Mouse (Mus musculus) midbrain, embryonic 10.5 days (tissue): ENCODE results near the gene Styx. TPM values are rescaled to one million over a fixed set of nuclear protein-coding genes. Genes with fewer than 3 reads are reported as not detected.
A peak's percentile ranks its signal among the peaks of the same experiment; 100 is the strongest.

Source experiments
- DNase-seq: peaks from one replicate; pipeline ENCODE4 v3.0.0-alpha.2; 2017; ENCODE audit warnings: low spot score
- H3K27ac ChIP-seq: fragments of 300-500 bp; sonication (generic); replicated peaks from 2 replicates; pipeline ENCODE4 v1.5.1; 2016; ENCODE audit warnings: mild to moderate bottlenecking
- H3K27me3 ChIP-seq: fragments of 300-500 bp; sonication (generic); 2 replicates; pipeline ENCODE4 v1.6.1; 2016; ENCODE audit warnings: low read depth, mild to moderate bottlenecking; ENCODE audit not compliant: poor library complexity, severe bottlenecking
- H3K36me3 ChIP-seq: fragments of 300-500 bp; sonication (generic); 2 replicates; pipeline ENCODE4 v1.6.1; 2016; ENCODE audit warnings: mild to moderate bottlenecking, moderate library complexity
- H3K4me1 ChIP-seq: fragments of 300-500 bp; sonication (generic); 2 replicates; pipeline ENCODE4 v1.6.1; 2016
- H3K4me3 ChIP-seq: fragments of 300-500 bp; sonication (generic); 2 replicates; pipeline ENCODE4 v1.5.1; 2016; ENCODE audit warnings: mild to moderate bottlenecking, moderate library complexity
- H3K9me3 ChIP-seq: fragments of 300-500 bp; sonication (generic); replicated peaks from 2 replicates; pipeline ENCODE4 v1.6.1; 2016; ENCODE audit warnings: mild to moderate bottlenecking
- WGBS: fragments of 180-500 bp; shearing (Covaris S2); methylation state at CpG from one replicate; pipeline ENCODE4 v1.1.7; 2016; 5-methylcytosine and 5-hydroxymethylcytosine counted together
- polyA plus RNA-seq: library from polyadenylated mRNA; unstranded; fragments of >200 nt; fragmentation: Nextera tagmentation; extraction: Ambion mirVana; gene quantifications from 2 replicates; pipeline ENCODE4 v1.2.1, GENCODE M21; 2016

Styx gene
- 39.3 and 40.0 TPM in 2 replicates for polyA plus RNA-seq

DNA sequence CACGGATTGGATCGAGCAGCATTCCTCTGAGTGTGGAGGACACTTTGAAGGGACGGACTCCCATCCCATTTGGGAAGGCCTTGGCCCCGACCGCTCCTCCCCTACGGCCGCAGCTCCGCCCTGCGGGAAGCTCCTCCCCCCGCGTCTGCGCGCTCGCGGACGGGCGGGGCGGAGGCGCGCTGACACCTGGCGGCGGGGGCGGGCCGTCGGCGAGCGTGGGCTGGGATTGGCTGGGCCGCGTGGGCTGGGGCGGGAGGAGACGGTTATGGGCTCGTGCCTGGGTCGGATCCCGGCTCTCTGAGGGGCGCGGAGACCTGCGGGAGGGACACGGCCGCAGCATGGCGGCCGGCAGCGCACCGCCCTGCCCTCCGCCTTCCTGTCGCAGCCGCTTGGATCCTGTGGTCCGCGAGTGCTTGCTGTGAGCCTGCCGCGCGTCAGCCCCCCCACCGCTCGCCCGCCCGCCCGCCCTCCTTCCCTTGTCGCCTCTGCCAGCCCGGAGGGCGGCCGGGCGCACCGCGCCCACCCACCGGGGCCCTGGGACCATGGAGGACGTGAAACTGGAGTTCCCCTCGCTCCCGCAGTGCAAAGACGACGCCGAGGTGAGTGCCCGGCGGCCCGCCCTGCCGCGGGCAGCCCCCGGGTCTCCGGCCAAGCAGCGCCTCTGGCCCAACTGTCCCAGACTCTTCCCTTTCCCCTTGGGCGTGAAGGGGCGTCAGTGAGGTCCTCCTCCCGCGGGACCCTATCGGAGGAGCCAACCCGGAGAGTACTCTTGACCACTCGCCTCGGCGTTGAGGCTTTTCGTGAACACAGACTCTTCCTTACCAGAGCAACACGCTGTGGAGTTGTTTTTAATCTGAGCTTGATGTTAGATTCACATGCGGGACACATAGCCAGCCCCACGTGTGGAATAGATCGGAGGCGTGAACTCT is at the start of gene Styx:
TSS of gene Styx (plus strand) at position 163 of the 929 bp plus-strand sequence.
- under 1% methylated on average over 80 of the region's 93 CpGs for WGBS
- H3K4me1 ChIP-seq = peaks cover 9% of the 10 kb centered on the region

DNA sequence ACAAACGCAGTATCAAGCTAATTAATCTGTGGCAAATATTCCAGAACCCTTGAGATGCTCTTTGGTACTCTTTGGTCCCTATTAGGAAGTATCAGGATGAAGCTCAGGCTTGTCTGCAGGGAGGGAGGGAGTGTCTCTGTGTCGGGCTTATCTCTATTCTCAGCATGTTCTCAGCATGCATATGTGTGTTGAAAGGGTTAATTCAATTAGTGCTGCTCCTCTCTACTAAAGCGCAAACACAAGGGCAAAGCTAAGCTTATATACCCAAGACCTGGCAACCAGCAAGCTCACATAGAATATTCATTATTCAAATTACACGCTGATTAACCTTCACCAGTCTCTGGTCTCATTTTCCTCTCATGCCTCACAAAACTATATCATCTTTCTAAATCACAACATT is 47.0 kb upstream of the Styx start:
- Histone ChIP-seq H3K4me3 (no peak overlapping the region), H3K4me1 (no peaks in the 10 kb centered on the region), H3K27ac (no peak overlapping the region), H3K27me3 (no peaks in the 10 kb centered on the region), H3K9me3 (no peaks in the 10 kb centered on the region), H3K36me3 (peaks cover 41% of the 10 kb centered on the region)
- WGBS = 53% methylated on average over 4 of the region's 4 CpGs
- no peak for DNase-seq

More for the DNA sequence above, at the start of gene Styx:
- Histone ChIP-seq H3K9me3 (no peaks in the 10 kb centered on the region), H3K27me3 (no peaks in the 10 kb centered on the region), H3K27ac (peak within 1 kb of the TSS; percentile 89), H3K36me3 (peaks cover 37% of the 10 kb centered on the region), H3K4me3 (peak within 1 kb of the TSS; percentile 81)
- DNase-seq = peak; percentile 97

DNA sequence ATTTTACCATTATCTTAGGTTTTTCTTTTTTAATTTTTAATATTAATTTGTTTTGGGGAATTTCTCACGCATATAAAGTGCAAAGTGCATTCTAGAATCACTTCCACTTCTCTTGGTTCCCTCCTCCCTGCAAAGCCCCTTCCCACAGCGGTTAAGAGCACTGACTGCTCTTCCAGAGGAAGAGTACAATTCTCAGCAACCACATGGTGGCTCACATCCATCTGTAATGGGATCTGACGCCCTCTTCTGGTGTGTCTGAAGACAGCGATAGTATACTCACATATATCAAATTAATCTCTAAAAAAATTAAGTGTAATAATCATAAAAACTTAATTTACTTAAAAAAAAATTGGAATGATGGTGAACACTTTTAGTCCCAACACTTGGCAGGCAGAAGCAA is 46.5 kb upstream of the Styx start:
- Histone ChIP-seq H3K9me3 (peaks cover 1% of the 10 kb centered on the region; the same call in 1 of the 2 replicates), H3K27ac (no peak overlapping the region), H3K4me1 (no peaks in the 10 kb centered on the region), H3K27me3 (no peaks in the 10 kb centered on the region), H3K36me3 (peaks cover 39% of the 10 kb centered on the region), H3K4me3 (no peak overlapping the region)
- WGBS = 67% methylated on average over 4 of the region's 4 CpGs
- DNase-seq = no peak

DNA sequence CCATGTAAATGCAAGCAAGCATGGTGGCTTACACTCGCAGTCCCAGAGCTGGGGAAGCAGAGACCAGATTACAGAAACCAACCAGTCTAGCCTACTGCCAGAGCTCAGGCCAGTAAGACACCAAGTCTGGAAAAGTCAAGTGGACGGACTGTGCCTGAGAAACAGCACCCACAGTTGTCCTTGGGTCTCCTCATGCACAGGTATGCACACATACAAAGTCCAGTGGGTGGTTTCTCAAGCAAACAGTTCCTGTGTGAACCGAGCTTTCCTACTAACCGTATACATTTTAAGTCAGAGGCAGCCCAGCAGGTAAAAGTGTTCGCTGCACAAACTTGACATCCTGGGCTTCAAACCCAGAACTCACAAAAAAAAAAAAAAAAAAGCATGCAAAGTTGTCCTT is 45.0 kb upstream of the Styx start:
- WGBS = 92% methylated on average over 5 of the region's 5 CpGs
- DNase-seq = no peak
- no peak overlapping the region for H3K4me3 ChIP-seq

DNA sequence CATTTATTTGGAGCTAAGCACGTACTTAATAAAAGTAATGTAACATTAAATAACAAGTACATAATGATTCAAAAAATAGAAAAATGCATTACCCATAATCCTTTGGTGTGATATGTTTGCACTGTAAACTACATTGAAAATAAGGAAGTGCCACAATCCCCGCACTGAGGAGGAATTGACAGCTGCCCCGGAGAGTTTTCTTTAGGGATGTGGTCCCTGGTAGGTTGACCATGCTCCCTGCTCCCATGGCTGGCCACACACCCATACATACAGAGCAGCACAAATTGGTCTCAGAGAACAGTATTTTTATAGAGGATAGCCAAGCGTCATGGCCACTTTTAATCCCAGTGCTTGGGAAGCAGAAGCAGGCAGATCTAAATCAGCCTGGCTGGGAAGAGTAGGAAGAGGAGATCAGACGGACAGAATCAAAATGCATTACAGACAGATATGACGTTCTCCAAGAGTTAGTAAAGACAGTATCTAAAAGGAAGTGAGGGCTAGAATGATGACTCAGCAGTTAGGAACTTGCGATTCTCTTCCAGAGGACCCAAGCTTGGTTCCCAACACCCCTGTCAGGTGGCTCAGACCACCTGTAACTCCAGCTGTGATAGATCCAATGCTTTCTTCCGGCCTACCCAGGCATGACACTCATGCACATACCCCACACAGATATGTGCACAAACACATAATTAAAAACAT is 43.1 kb upstream of the Styx start:
- WGBS = 93% methylated on average over 8 of the region's 8 CpGs
- H3K9me3 ChIP-seq = peaks cover 6% of the 10 kb centered on the region
- H3K4me1 ChIP-seq = no peaks in the 10 kb centered on the region
- no peak overlapping the region for H3K27ac ChIP-seq
- H3K4me3 ChIP-seq = no peak overlapping the region
- peaks cover 18% of the 10 kb centered on the region for H3K36me3 ChIP-seq
- H3K27me3 ChIP-seq = no peaks in the 10 kb centered on the region
- no peak for DNase-seq

More for the DNA sequence above, 45.0 kb upstream of the Styx start:
- Histone ChIP-seq H3K4me1 (no peaks in the 10 kb centered on the region), H3K36me3 (peaks cover 31% of the 10 kb centered on the region), H3K27me3 (no peaks in the 10 kb centered on the region), H3K27ac (no peak overlapping the region), H3K9me3 (peaks cover 6% of the 10 kb centered on the region)

DNA sequence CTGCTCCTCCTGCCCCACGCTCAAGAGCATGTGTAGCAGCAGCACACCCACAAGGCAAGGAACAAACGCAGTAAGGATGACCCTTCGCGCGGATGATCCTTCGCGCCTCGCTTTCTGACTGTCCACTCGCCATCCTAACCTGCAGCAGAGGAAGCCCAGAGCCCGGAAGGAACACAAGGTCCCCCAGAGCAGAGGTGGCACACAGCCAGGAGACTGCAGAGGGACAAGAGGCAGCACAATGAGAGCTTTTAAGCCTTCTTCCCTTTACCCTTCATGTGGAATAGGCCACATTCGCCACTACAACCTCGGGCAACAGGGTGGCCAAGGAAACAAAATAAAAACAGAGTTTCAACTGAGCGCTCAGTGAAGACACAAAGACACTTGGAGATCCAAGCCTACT is 41.2 kb upstream of the Styx start:
- WGBS = 93% methylated on average over 13 of the region's 13 CpGs
- no peaks in the 10 kb centered on the region for H3K4me1 ChIP-seq
- no peak overlapping the region for H3K27ac ChIP-seq
- peaks cover 6% of the 10 kb centered on the region for H3K9me3 ChIP-seq
- no peaks in the 10 kb centered on the region for H3K27me3 ChIP-seq
- H3K36me3 ChIP-seq = peaks cover 15% of the 10 kb centered on the region
- H3K4me3 ChIP-seq = no peak overlapping the region
- no peak for DNase-seq

DNA sequence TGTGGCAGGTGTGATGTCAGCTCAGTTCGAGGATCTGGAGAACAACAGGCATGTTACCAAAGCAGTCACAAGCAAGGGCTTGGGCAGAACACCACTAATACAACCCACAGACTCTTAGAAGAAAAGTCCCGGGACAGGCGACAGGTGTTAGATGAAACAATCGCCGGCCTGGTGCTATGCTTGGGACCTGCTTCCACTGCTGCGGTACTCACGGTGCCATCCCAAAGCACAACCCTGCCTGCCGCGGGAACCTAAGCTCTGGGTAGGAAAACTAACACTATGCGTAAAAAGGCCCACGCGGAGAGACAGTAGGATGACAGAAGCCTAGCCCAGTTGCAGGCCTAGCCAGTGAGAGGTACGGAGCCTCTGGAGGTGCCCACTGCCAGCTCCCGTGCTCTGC is 40.8 kb upstream of the Styx start:
- Histone ChIP-seq H3K9me3 (peaks cover 6% of the 10 kb centered on the region), H3K27ac (no peak overlapping the region), H3K27me3 (no peaks in the 10 kb centered on the region), H3K4me1 (no peaks in the 10 kb centered on the region), H3K36me3 (peaks cover 12% of the 10 kb centered on the region; the same call in 1 of the 2 replicates), H3K4me3 (no peak overlapping the region)
- no peak for DNase-seq
- WGBS = 93% methylated on average over 14 of the region's 14 CpGs

DNA sequence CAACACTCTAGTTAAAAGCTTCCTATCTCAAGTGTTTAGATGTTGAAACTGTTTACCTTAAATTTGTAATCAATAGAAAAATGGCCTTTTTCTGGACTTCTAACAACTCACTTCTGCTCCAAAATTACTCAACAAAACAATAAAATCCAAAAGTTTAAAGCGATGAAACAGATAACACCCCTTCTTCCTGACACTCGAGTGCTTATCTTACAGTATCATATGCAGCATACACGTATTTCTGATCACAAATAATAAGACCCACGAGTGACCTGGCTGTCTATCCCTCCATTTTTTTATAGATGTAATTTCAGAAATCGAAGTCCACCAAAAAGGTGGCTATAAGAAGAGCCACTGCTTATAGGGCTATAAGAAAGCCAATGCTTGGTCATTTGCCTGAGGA is 34.0 kb upstream of the Styx start:
- no peak overlapping the region for H3K27ac ChIP-seq
- DNase-seq = no peak
- peaks cover 15% of the 10 kb centered on the region for H3K4me1 ChIP-seq
- WGBS = 85% methylated on average over 5 of the region's 5 CpGs
- H3K4me3 ChIP-seq = peak overlapping the region; percentile 94
- H3K9me3 ChIP-seq = no peaks in the 10 kb centered on the region
- 0 out of 2 replicates have a peak, but pooled peaks cover 5% of the 10 kb centered on the region for H3K27me3 ChIP-seq
- no peaks in the 10 kb centered on the region for H3K36me3 ChIP-seq

DNA sequence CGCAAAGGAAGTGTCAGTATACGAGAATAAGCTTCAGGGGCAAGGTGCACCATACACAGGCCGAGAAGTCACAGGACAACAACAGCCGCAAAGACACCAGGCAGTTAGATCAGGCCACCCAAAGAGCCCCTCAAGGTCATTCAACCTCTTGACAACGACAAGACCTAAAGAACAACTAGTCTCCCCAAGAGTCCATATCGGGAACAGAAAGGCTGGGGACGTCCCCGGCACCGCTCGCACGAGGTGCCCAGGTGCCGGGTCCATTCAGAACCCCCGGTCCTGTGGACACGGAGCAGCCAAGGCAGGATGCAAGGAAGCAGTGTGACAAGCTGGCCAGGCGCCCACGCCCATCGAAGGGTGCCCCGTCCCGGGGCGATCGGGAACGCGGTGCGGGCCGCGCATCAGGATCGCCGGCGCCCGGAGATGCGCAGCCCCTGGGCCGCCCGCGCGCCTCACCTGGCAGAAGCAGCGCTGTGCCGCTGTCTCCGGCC is 32.9 kb upstream of the Styx start:
- H3K9me3 ChIP-seq = no peaks in the 10 kb centered on the region
- DNase-seq = no peak
- WGBS = under 1% methylated on average over 38 of the region's 38 CpGs
- H3K27me3 ChIP-seq = 0 out of 2 replicates have a peak, but pooled peaks cover 5% of the 10 kb centered on the region
- no peaks in the 10 kb centered on the region for H3K36me3 ChIP-seq
- H3K4me1 ChIP-seq = peaks cover 15% of the 10 kb centered on the region
- H3K27ac ChIP-seq = peak overlapping the region; percentile 98
- H3K4me3 ChIP-seq = peak overlapping the region; percentile 94

DNA sequence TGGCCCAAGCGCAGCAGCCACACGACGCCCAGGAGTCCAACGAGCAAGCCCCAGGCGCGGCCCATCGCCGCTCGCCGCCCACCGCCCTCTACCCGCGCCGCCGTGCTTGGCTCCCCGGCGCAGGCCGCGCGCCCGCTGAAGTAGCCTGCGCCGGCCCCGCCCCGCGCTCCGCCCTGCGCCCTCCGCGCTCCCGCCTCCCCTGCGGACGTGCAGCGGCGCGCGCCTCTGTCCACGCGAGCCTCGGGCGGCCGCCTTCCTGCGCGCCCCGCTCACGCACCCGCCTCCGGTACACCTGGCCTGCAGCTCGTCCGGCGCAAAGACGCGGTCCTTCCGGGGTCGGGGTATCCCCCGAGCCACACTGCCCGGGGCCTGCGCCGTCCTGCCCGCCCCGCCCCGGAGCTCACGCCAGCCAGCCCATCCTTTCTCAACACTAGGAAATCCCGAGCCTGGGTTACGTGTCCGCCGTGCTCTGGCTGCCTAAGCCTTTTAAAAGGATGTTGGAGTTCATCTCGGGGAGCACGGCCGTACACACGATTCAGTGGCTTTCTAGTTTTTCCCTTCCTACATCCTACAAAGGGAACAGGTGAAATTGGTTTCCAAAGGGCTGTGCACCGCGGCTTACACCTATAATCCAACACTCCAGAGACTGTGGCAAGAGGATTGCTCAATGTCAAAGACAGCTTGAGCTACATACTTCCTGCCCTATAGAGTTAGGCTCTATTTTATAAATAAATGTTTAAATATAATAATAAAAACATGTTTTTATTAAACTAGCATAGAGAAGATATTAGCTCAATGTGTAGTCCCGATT is 32.3 kb upstream of the Styx start, which contains the start of gene Ero1l:
TSS of gene Ero1l (minus strand) at position 346 of the 811 bp plus-strand sequence.
- no peaks in the 10 kb centered on the region for H3K9me3 ChIP-seq
- H3K4me3 ChIP-seq = peak within 1 kb of the TSS; percentile 94
- peak; percentile 83 for DNase-seq
- no peaks in the 10 kb centered on the region for H3K36me3 ChIP-seq
- H3K4me1 ChIP-seq = peaks cover 15% of the 10 kb centered on the region
- H3K27me3 ChIP-seq = 0 out of 2 replicates have a peak, but pooled peaks cover 5% of the 10 kb centered on the region
- H3K27ac ChIP-seq = peak within 1 kb of the TSS; percentile 98
- WGBS = 1% methylated on average over 74 of the region's 74 CpGs

DNA sequence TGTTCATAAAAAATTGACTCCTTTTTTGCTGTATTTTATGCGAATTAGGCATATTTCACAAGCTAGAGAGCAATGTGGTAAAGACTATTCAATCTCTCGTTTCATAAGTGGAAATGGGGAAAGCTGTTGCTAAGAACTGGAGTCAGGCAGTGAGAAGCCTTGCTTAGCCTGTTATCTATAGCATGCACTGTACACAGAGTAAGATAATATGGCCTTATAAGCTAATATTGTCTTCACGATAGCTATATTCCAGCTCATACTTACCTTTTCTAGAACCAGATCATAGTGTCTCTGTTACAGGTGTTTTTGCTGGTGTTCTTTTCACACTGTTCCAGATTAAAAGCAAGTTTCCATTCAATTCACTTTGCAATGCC is 31.7 kb upstream of the Styx start:
- H3K27ac ChIP-seq = peak overlapping the region; percentile 98; the same call in 1 of the 2 replicates
- H3K27me3 ChIP-seq = 0 out of 2 replicates have a peak, but pooled peaks cover 5% of the 10 kb centered on the region
- no peaks in the 10 kb centered on the region for H3K36me3 ChIP-seq
- WGBS = 78% methylated on average over 3 of the region's 3 CpGs
- no peak for DNase-seq
- H3K9me3 ChIP-seq = no peaks in the 10 kb centered on the region
- H3K4me3 ChIP-seq = peak overlapping the region; percentile 94
- H3K4me1 ChIP-seq = peaks cover 15% of the 10 kb centered on the region

DNA sequence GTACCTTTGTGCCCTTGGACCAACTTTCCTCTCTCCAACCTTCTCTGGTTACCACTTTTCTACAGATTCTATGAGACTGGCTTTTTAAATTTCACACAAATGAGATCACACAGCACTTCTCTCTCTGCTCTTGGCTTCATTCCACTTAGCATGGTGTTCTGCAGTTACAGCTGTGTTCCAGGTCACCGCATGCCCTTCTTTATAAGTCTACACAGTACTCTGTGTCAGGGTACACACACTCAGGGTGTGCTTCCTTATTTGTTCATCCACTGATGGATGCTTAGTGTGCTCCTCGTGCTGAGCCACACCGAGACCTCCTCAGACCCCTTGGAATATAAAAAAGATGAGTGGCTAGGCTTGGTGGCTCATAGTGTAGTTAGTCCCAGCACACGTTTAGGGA is 30.8 kb upstream of the Styx start:
- DNase-seq = no peak
- Histone ChIP-seq H3K9me3 (no peaks in the 10 kb centered on the region), H3K27me3 (0 out of 2 replicates have a peak, but pooled peaks cover 5% of the 10 kb centered on the region), H3K27ac (no peak overlapping the region), H3K36me3 (no peaks in the 10 kb centered on the region), H3K4me1 (peaks cover 15% of the 10 kb centered on the region), H3K4me3 (no peak overlapping the region)
- 83% methylated on average over 4 of the region's 4 CpGs for WGBS
